Mouse (Mus musculus): ENCODE results near the gene Pxk. TPM values are rescaled to one million over a fixed set of nuclear protein-coding genes. Genes with fewer than 3 reads are reported as not detected.

Gene Pxk
- polyA plus RNA-seq, 1 experiment from 2014 or later, result 30.2 TPM

DNA sequence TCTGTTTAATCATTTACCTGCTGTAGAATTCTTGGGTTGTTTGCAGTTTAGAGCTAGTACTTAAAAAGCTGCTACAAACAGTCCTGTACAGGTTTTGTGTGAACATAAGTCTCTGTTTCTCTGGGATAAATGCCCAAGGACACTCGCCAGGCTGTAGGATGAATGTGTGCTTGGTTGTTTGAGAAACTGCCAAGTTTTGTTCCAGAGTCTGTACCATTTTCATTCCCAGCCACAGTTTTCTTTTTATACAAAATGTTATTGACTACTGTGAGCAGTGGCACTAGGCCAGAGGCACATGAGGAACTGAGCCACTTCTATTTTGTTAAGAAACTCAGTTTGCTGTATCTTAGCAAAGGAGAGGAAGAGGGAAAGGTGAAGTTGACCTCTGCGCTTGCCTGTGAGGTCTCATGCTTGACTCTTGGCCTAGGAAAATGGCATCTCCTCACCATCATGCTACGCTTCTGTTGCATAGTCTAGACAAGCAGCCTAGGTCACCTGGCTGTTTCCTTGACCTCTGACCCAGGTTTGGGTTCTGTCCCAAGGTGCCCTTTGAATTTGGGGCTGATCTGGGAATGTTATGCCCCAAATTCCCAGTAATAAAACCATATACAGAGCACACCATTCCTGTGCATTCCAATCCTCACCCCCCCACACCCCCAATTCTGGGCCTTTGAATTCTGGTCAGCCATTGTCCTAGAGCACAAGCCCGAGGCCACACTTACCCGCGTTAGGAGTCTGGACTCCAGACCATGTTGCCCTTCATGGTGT, 88.5 kb downstream of the Pxk start:
- Histone ChIP-seq H3K4me3 (ENCODE audit: control insufficient read depth in 1 of 2, insufficient read depth in 1 of 2, low read depth in 1 of 2, low read length in 2 of 2) (no peak overlapping the region), H3K27me3 (ENCODE audit: control insufficient read depth, insufficient read depth, low read length) (no peaks in the 10 kb centered on the region), H3K4me1 (ENCODE audit: control insufficient read depth in 2 of 2, insufficient read depth in 2 of 2, low read length in 2 of 2) (no peaks in the 10 kb centered on the region), H3K4me2 (ENCODE audit: low read length) (no peak overlapping the region), H3K9ac (ENCODE audit: low read length) (no peak overlapping the region), H3K27ac (replicated peaks in 1 of 2; ENCODE audit: control insufficient read depth in 1 of 2, insufficient read depth in 1 of 2, low read depth in 2 of 2, low read length in 2 of 2) (no peak overlapping the region), H3K36me3 (ENCODE audit: control insufficient read depth, insufficient read depth, low read length) (no peaks in the 10 kb centered on the region), H3K9me3 (ENCODE audit: control insufficient read depth, low read length) (no peaks in the 10 kb centered on the region)
- ATAC-seq (ENCODE audit: insufficient number of reproducible peaks, insufficient read depth, low FRiP score, low read depth), result no peak
- 86% methylated on average over 6 of the region's 6 CpGs for WGBS

DNA sequence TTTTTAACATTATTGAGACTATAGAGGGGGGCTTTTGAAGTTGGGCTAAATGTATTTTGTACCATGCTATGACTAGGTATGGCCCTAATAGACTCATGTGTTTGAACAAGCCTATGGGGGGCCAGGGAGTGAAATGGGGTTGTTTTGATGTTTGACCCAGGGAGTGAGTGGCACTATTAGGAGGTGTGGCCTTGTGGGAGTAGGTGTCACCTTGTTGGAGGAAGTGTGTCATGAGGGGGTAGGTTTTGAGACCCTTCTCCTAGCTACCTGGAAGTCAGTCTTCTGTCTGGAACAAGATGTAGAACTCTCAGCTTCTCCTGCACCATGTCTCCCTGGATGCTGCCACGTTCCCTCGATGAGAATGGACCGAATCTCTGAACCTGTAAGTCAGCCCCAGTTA, 92.5 kb downstream of the Pxk start:
- no peak overlapping the region for H3K27ac ChIP-seq (replicated peaks in 1 of 2; ENCODE audit: control insufficient read depth in 1 of 2, insufficient read depth in 1 of 2, low read depth in 2 of 2, low read length in 2 of 2)
- no peak for ATAC-seq (ENCODE audit: insufficient number of reproducible peaks, insufficient read depth, low FRiP score, low read depth)
- H3K4me3 ChIP-seq (ENCODE audit: control insufficient read depth in 1 of 2, insufficient read depth in 1 of 2, low read depth in 1 of 2, low read length in 2 of 2), result no peak overlapping the region
- H3K4me1 ChIP-seq (ENCODE audit: control insufficient read depth in 2 of 2, insufficient read depth in 2 of 2, low read length in 2 of 2), result no peaks in the 10 kb centered on the region
- H3K27me3 ChIP-seq (ENCODE audit: control insufficient read depth, insufficient read depth, low read length), result no peaks in the 10 kb centered on the region
- no peak overlapping the region for H3K9ac ChIP-seq (ENCODE audit: low read length)
- 88% methylated on average over 3 of the region's 3 CpGs for WGBS
- no peak overlapping the region for H3K4me2 ChIP-seq (ENCODE audit: low read length)
- H3K36me3 ChIP-seq (ENCODE audit: control insufficient read depth, insufficient read depth, low read length), result no peaks in the 10 kb centered on the region
- H3K9me3 ChIP-seq (ENCODE audit: control insufficient read depth, low read length), result no peaks in the 10 kb centered on the region

DNA sequence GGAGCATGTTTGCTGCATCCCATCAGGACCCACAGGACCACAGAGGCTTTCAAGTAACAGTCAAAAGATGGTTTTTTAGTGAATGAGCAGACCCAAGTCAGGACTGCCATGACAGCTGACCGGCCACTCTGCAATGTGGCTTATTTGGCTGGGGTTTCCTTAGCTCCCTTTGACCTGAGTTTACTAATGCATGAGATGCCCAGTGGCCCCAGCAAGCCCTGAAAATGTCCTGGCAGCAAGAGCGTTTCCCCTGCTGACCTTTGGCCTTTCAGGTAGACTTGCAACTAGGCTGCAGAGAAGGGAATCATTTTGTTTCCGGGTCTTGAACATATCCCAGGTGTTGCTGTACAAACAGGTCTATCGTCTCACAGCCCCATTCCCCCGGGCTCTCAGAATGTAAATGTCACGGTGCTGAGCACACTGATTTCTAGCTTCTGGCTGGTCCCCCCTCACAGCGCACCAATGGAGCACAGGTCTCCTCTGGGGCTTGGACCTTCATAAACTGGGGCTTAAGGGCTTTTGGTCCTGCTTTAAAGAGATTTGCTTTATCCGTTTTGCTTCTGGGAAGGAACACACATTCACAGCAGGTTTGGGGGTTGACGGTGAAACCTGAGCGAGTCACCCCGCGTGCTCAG, 93.4 kb downstream of the Pxk start:
- Histone ChIP-seq H3K4me1 (ENCODE audit: control insufficient read depth in 2 of 2, insufficient read depth in 2 of 2, low read length in 2 of 2) (no peaks in the 10 kb centered on the region), H3K4me3 (ENCODE audit: control insufficient read depth in 1 of 2, insufficient read depth in 1 of 2, low read depth in 1 of 2, low read length in 2 of 2) (no peak overlapping the region), H3K4me2 (ENCODE audit: low read length) (no peak overlapping the region), H3K27ac (replicated peaks in 1 of 2; ENCODE audit: control insufficient read depth in 1 of 2, insufficient read depth in 1 of 2, low read depth in 2 of 2, low read length in 2 of 2) (no peak overlapping the region), H3K9me3 (ENCODE audit: control insufficient read depth, low read length) (no peaks in the 10 kb centered on the region), H3K36me3 (ENCODE audit: control insufficient read depth, insufficient read depth, low read length) (no peaks in the 10 kb centered on the region), H3K27me3 (ENCODE audit: control insufficient read depth, insufficient read depth, low read length) (no peaks in the 10 kb centered on the region), H3K9ac (ENCODE audit: low read length) (no peak overlapping the region)
- WGBS, result 59% methylated on average over 12 of the region's 12 CpGs
- no peak for ATAC-seq (ENCODE audit: insufficient number of reproducible peaks, insufficient read depth, low FRiP score, low read depth)

DNA sequence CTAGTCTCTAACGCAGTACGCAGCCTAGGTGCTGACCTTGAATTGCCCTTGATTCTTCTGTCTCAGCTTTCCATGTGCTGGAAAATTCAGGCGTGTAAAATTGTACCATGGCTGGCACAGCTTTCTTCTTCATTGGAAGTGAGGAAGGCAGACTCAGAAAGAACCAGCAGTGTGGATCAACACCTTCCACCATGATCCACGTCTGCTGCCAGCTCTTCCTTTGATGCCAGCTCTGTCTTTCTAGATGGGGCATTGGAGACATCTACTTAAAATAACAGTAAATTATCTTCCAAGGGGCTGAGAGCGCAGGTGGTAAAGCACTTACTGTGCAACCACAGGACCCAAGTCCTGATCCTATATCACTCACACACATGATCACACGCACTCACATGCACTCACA, 94.7 kb downstream of the Pxk start:
- whole genome bisulfite sequencing, result 83% methylated on average over 6 of the region's 6 CpGs
- no peak for ATAC-seq (ENCODE audit: insufficient number of reproducible peaks, insufficient read depth, low FRiP score, low read depth)
- H3K27ac ChIP-seq (replicated peaks in 1 of 2; ENCODE audit: control insufficient read depth in 1 of 2, insufficient read depth in 1 of 2, low read depth in 2 of 2, low read length in 2 of 2), result no peak overlapping the region

DNA sequence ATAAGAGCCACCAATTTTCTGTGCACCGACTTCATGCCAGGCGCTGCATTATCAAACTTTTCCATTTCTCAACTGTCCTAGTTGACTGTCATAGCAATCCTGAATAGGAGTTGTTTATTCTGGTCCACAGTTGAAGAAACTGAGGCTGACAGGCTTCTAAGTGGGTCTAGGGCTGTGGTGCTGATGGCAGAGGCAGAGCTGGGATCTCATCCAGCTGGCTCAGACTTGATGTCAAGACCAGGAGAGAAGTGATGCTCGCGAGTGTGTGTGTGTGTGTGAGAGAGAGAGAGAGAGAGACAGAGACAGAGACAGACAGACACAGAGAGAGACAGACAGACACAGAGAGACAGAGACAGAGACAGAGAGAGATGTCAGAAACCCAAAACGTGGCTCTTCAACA, 102.8 kb downstream of the Pxk start:
- Histone ChIP-seq H3K36me3 (ENCODE audit: control insufficient read depth, insufficient read depth, low read length) (no peaks in the 10 kb centered on the region), H3K4me3 (ENCODE audit: control insufficient read depth in 1 of 2, insufficient read depth in 1 of 2, low read depth in 1 of 2, low read length in 2 of 2) (no peak overlapping the region), H3K27ac (replicated peaks in 1 of 2; ENCODE audit: control insufficient read depth in 1 of 2, insufficient read depth in 1 of 2, low read depth in 2 of 2, low read length in 2 of 2) (0 out of 4 replicates have a peak overlapping the region, but pooled peaks of 1 of the 2 experiments have one; percentile 20), H3K4me2 (ENCODE audit: low read length) (no peak overlapping the region), H3K4me1 (ENCODE audit: control insufficient read depth in 2 of 2, insufficient read depth in 2 of 2, low read length in 2 of 2) (no peaks in the 10 kb centered on the region), H3K27me3 (ENCODE audit: control insufficient read depth, insufficient read depth, low read length) (no peaks in the 10 kb centered on the region), H3K9me3 (ENCODE audit: control insufficient read depth, low read length) (no peaks in the 10 kb centered on the region), H3K9ac (ENCODE audit: low read length) (no peak overlapping the region)
- no peak for ATAC-seq (ENCODE audit: insufficient number of reproducible peaks, insufficient read depth, low FRiP score, low read depth)
- WGBS, result 54% methylated on average over 5 of the region's 5 CpGs

More for the DNA sequence above, 94.7 kb downstream of the Pxk start:
- Histone ChIP-seq H3K9ac (ENCODE audit: low read length) (no peak overlapping the region), H3K4me1 (ENCODE audit: control insufficient read depth in 2 of 2, insufficient read depth in 2 of 2, low read length in 2 of 2) (no peaks in the 10 kb centered on the region), H3K4me3 (ENCODE audit: control insufficient read depth in 1 of 2, insufficient read depth in 1 of 2, low read depth in 1 of 2, low read length in 2 of 2) (no peak overlapping the region), H3K4me2 (ENCODE audit: low read length) (no peak overlapping the region), H3K36me3 (ENCODE audit: control insufficient read depth, insufficient read depth, low read length) (no peaks in the 10 kb centered on the region), H3K27me3 (ENCODE audit: control insufficient read depth, insufficient read depth, low read length) (no peaks in the 10 kb centered on the region), H3K9me3 (ENCODE audit: control insufficient read depth, low read length) (no peaks in the 10 kb centered on the region)

DNA sequence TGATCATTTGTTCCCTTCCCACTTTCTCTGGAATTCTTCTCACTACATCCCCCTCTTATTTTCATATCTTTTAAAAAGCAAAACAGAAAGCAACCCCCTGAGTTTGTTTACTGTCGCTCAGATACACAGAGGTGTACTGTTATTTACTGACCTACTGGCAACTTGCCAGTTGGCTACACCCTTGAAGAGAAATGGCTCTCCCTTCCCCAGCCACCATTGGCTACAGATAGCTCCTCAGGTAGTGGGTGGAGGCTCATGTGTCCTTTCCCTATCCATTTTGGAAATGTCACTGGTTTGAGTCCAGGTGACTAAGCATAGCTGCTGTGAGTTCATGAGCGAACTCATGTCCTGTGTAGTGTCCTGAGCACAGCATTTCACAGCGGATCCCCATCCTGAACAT, 103.7 kb downstream of the Pxk start:
- no peaks in the 10 kb centered on the region for H3K9me3 ChIP-seq (ENCODE audit: control insufficient read depth, low read length)

DNA sequence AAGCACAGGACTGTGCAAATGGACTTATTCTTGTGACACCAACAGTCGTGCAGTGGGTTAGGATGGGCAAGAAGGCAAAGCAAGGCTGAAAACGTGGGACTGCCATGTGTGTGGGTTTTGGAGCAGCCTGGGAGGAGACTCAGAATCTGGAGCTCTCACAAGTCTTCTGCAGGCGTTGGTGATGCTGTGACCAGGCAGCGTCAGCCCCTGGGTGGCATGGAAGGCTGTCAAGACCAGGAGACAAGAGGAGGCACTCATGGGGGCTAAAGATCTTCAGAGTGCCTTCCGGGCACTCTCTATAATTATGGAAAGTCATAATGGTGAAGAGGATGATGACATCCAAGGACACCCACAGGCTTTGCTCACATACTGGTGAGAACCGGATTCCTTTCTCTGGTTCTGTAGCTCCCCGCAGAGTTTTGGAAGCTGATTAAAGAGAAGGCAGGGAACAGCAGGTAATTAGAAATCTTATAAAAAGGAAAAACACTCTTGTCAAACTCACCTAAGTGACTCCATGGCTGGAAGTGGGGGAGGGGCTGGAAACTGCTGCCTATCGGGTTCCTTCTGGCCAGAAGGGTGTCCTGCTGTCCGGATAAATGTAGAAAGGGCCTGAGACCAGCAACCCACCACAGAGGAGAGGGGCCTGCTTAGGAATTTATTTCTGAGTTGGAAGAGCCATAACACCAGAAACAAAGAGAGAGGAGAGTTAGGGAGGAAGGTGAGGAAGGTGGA, 108.3 kb downstream of the Pxk start:
- WGBS, result 32% methylated on average over 9 of the region's 9 CpGs
- no peak for ATAC-seq (ENCODE audit: insufficient number of reproducible peaks, insufficient read depth, low FRiP score, low read depth)
- no peak overlapping the region for H3K9ac ChIP-seq (ENCODE audit: low read length)
- H3K4me3 ChIP-seq (ENCODE audit: control insufficient read depth in 1 of 2, insufficient read depth in 1 of 2, low read depth in 1 of 2, low read length in 2 of 2), result no peak overlapping the region
- H3K9me3 ChIP-seq (ENCODE audit: control insufficient read depth, low read length), result no peaks in the 10 kb centered on the region
- no peaks in the 10 kb centered on the region for H3K27me3 ChIP-seq (ENCODE audit: control insufficient read depth, insufficient read depth, low read length)
- no peak overlapping the region for H3K4me2 ChIP-seq (ENCODE audit: low read length)
- H3K4me1 ChIP-seq (ENCODE audit: control insufficient read depth in 2 of 2, insufficient read depth in 2 of 2, low read length in 2 of 2), result peaks cover 11 to 20% of the 10 kb centered on the region in 2 experiments; a peak in 3 of 4 replicates
- no peaks in the 10 kb centered on the region for H3K36me3 ChIP-seq (ENCODE audit: control insufficient read depth, insufficient read depth, low read length)
- no peak overlapping the region for H3K27ac ChIP-seq (replicated peaks in 1 of 2; ENCODE audit: control insufficient read depth in 1 of 2, insufficient read depth in 1 of 2, low read depth in 2 of 2, low read length in 2 of 2)

More for the DNA sequence above, 103.7 kb downstream of the Pxk start:
- H3K4me3 ChIP-seq (ENCODE audit: control insufficient read depth in 1 of 2, insufficient read depth in 1 of 2, low read depth in 1 of 2, low read length in 2 of 2), result no peak overlapping the region
- no peak overlapping the region for H3K9ac ChIP-seq (ENCODE audit: low read length)
- no peak overlapping the region for H3K27ac ChIP-seq (replicated peaks in 1 of 2; ENCODE audit: control insufficient read depth in 1 of 2, insufficient read depth in 1 of 2, low read depth in 2 of 2, low read length in 2 of 2)
- H3K4me2 ChIP-seq (ENCODE audit: low read length), result no peak overlapping the region
- no peaks in the 10 kb centered on the region for H3K27me3 ChIP-seq (ENCODE audit: control insufficient read depth, insufficient read depth, low read length)
- no peaks in the 10 kb centered on the region for H3K36me3 ChIP-seq (ENCODE audit: control insufficient read depth, insufficient read depth, low read length)
- H3K4me1 ChIP-seq (ENCODE audit: control insufficient read depth in 2 of 2, insufficient read depth in 2 of 2, low read length in 2 of 2), result peaks cover 4 to 8% of the 10 kb centered on the region in 2 experiments; a peak in 3 of 4 replicates
- 81% methylated on average over 3 of the region's 3 CpGs for WGBS
- ATAC-seq (ENCODE audit: insufficient number of reproducible peaks, insufficient read depth, low FRiP score, low read depth), result no peak

Data from heart, embryonic 14.5 days (tissue).